Mouse (Mus musculus) limb, embryonic 15.5 days (tissue): ENCODE data around the gene Sec24c. TPM values are rescaled to one million over a fixed set of nuclear protein-coding genes. Genes with fewer than 3 reads are reported as not detected.
"Not testable (repeated sequence)": the region's sequence is repeated elsewhere in the genome, so short reads cannot be mapped to it uniquely, and the experiment has no call there.

Experiments
- ATAC-seq: fragments of 200-750 bp; cut with Nextera tagmentation; 2 replicates; pipeline ENCODE4 v1.8.0; 2017; ENCODE audit warnings: low read depth, moderate TSS enrichment; ENCODE audit not compliant: insufficient number of reproducible peaks, low FRiP score, low TSS enrichment
- H3K27ac ChIP-seq: fragments of 300-500 bp; sonication (generic); 2 replicates; pipeline ENCODE4 v1.5.1; 2015; ENCODE audit warnings: moderate library complexity, mild to moderate bottlenecking, inconsistent platforms
- H3K27me3 ChIP-seq: fragments of 300-500 bp; sonication (generic); 2 replicates; pipeline ENCODE4 v1.6.1; 2015; ENCODE audit warnings: inconsistent platforms
- H3K36me3 ChIP-seq: fragments of 300-500 bp; sonication (generic); 2 replicates; pipeline ENCODE4 v1.6.1; 2015; ENCODE audit warnings: inconsistent platforms
- H3K4me1 ChIP-seq: fragments of 300-500 bp; sonication (generic); 2 replicates; pipeline ENCODE4 v1.6.1; 2015; ENCODE audit warnings: inconsistent platforms
- H3K4me2 ChIP-seq: fragments of 300-500 bp; sonication (generic); 2 replicates; pipeline ENCODE4 v1.6.1; 2015; ENCODE audit warnings: mild to moderate bottlenecking, inconsistent platforms
- H3K4me3 ChIP-seq: fragments of 300-500 bp; sonication (generic); 2 replicates; pipeline ENCODE4 v1.5.1; 2015; ENCODE audit warnings: mild to moderate bottlenecking, inconsistent platforms
- H3K9ac ChIP-seq: fragments of 300-500 bp; sonication (generic); 2 replicates; pipeline ENCODE4 v1.6.1; 2015; ENCODE audit warnings: inconsistent platforms
- H3K9me3 ChIP-seq: fragments of 300-500 bp; sonication (generic); 2 replicates; pipeline ENCODE4 v1.6.1; 2016; ENCODE audit warnings: inconsistent platforms
- WGBS: fragments of 180-500 bp; shearing (Covaris S2); methylation state at CpG from one replicate; pipeline ENCODE4 v1.1.7; 2015; 5-methylcytosine and 5-hydroxymethylcytosine counted together
- polyA plus RNA-seq: library from polyadenylated mRNA; unstranded; fragments of >200 nt; fragmentation: Nextera tagmentation; extraction: Ambion mirVana; gene quantifications from 2 replicates; pipeline ENCODE4 v1.2.1, GENCODE M21; 2015

Sec24c gene
- 79.3 and 80.3 TPM in 2 replicates for polyA plus RNA-seq

DNA sequence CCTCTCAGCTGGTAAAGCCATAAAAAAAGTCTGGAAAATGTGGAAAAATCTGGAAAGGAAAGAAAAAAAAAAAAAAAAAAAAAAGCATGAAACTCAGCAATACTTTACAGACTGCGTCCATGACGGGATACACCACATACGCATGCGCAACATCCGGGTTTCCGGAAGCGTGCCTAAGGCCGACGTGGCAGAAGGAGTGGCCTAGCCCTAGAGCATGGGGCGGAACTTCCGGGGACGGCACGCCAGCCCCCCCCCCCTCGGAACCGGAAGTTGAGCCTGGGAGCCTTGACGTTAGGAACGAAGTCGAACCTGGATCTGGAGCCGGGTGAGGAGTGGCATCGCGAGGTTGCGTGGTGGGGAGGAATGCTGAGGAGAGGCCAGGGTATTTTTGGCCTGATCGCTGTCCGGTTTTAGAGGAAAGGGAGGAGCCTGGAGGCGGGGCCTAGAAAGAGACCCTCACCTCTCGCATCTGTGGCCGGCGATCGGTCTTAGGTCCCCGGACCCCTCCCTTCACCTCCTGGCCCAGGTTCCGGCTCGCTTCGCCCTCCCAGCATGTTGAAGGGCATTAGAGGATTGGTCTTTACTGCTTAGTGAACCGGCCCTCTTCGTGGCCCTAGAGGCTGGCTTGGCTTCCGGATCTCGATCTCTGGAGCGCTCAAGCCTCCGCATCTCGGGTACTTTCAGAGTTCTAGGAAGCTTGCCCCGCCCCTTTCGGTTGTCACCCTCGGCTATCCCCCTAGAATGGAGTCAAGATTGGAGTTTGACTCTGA, at the start of gene Sec24c:
TSS of gene Sec24c (plus strand) at position 245 of the 770 bp plus-strand sequence.
- Histone ChIP-seq H3K9ac (peak within 1 kb of the TSS; percentile 75), H3K9me3 (no peaks in the 10 kb centered on the region), H3K4me3 (peak within 1 kb of the TSS; percentile 82), H3K27ac (peak within 1 kb of the TSS; percentile 97), H3K36me3 (peaks cover 33% of the 10 kb centered on the region), H3K4me2 (peak within 1 kb of the TSS; percentile 59), H3K4me1 (peaks cover 9% of the 10 kb centered on the region), H3K27me3 (no peaks in the 10 kb centered on the region)
- under 1% methylated on average over 43 of the region's 43 CpGs for WGBS
- peak; percentile 95 for ATAC-seq

DNA sequence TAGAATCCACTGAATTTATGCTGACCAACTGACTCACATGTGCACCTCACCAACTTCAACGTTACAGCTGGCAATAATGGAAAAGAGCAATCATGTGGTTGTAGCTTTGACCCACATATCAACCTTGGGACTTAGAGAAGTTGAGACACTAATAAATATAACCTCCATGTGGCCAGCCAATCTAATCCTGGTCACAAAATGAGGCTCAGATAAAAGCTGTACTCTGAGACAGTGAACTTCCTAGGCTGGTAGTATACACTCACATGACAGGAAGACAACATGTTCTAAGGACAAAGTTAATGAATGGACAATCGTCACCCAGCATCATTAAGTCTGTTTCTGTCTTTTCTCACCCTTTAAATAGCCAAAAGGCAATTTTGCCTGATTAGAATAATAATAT, 47.7 kb upstream of the Sec24c start:
- no peak for ATAC-seq
- H3K4me2 ChIP-seq = no peak overlapping the region
- no peak overlapping the region for H3K27ac ChIP-seq
- H3K9me3 ChIP-seq = no peaks in the 10 kb centered on the region
- no peak overlapping the region for H3K9ac ChIP-seq
- 59% methylated on average over 2 of the region's 2 CpGs for WGBS
- no peak overlapping the region for H3K4me3 ChIP-seq
- no peaks in the 10 kb centered on the region for H3K36me3 ChIP-seq
- peaks cover 6% of the 10 kb centered on the region; the same call in 1 of the 2 replicates for H3K4me1 ChIP-seq
- no peaks in the 10 kb centered on the region for H3K27me3 ChIP-seq

DNA sequence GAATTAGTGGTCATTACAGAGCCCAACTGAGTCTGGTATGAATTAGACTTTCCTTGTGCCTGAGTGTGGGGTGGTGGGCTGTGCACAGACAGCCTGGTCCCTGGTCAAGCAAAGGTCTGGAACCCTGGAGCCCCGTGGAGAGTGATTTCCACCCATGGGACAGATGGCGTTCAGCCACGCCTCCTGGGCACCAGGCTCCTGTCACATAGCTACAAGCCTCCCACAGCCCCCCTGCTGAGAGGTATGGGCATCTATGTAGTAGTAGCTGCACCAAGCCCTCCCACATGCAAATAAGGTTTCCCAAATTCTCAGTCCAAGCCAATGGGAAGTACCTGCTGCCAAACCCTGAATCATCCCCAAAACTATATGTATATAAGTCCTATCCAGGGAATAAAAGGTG, 47.1 kb upstream of the Sec24c start:
- Histone ChIP-seq H3K27ac (no peak overlapping the region), H3K9me3 (no peaks in the 10 kb centered on the region), H3K36me3 (no peaks in the 10 kb centered on the region), H3K4me3 (no peak overlapping the region), H3K4me2 (no peak overlapping the region), H3K27me3 (no peaks in the 10 kb centered on the region), H3K9ac (no peak overlapping the region), H3K4me1 (peaks cover 6% of the 10 kb centered on the region; the same call in 1 of the 2 replicates)
- ATAC-seq = no peak
- WGBS = 51% methylated on average over 3 of the region's 3 CpGs

DNA sequence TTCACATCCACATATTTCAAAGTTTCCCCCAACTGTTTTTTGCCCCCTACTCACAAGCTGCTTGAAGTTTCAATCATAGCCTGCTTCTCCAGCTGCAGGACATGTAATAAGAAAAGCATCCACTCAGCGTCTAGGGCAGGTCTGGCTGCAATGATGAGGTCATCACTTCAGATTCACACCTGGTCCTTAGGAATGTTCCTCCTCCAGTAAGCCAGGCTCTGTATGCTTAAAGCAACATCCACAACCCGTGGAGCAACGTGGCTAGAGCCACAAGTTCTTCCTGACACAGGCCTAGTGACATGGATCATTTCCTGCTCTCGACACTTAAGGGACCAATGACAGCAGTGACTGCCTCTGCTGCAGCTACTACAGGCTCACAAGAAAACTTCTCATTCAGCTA, 42.9 kb upstream of the Sec24c start:
- H3K9me3 ChIP-seq = no peaks in the 10 kb centered on the region
- no peak overlapping the region for H3K9ac ChIP-seq
- no peaks in the 10 kb centered on the region for H3K4me1 ChIP-seq
- no peaks in the 10 kb centered on the region for H3K27me3 ChIP-seq
- 36% methylated on average over 4 of the region's 4 CpGs for WGBS
- no peak overlapping the region for H3K4me2 ChIP-seq
- ATAC-seq = no peak
- H3K4me3 ChIP-seq = no peak overlapping the region
- H3K27ac ChIP-seq = no peak overlapping the region
- H3K36me3 ChIP-seq = no peaks in the 10 kb centered on the region

DNA sequence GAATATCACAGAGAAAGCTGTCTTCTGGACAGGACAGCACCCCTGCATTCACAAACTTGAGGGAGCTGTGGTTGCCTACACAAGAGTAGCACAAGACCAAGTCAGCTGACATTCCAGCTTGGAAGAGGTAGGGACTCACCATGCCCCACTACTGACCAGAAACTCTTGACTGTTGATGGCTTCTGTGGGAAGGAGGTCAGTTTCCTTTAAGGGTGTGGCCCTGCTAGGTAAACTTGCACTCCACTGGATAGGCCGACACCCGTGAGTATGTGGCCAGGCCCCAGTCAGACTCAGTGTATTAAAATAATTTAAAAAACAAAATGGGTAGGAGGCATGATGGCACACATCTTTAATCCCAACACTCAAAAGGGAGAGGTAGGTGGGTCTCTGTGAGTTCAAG, 38.6 kb upstream of the Sec24c start:
- H3K4me2 ChIP-seq = no peak overlapping the region
- H3K9ac ChIP-seq = no peak overlapping the region
- H3K4me3 ChIP-seq = no peak overlapping the region
- H3K9me3 ChIP-seq = no peaks in the 10 kb centered on the region
- H3K4me1 ChIP-seq = peaks cover 5% of the 10 kb centered on the region
- no peaks in the 10 kb centered on the region for H3K27me3 ChIP-seq
- WGBS = 88% methylated on average over 2 of the region's 2 CpGs
- ATAC-seq = no peak
- H3K36me3 ChIP-seq = no peaks in the 10 kb centered on the region
- H3K27ac ChIP-seq = no peak overlapping the region

DNA sequence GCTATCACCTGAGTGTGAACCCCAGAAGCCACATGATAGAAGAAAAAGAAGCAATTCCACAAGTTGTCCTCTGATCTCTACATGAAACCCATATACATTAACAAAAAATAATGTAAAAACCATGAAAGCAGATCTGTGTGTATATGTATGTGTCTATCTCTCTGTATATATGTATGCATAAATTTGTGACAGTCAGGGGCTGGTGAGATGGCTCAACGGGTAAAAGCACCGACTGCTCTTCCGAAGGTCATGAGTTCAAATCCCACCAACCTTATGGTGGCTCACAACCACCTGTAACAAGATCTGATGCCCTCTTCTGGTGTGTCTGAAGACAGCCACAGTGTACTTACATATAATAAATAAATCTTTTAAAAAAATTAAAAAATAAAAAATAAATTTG, 37.1 kb upstream of the Sec24c start:
- H3K27ac ChIP-seq, H3K4me3 ChIP-seq, H3K9ac ChIP-seq, H3K27me3 ChIP-seq, ATAC-seq, H3K4me2 ChIP-seq, H3K9me3 ChIP-seq, H3K4me1 ChIP-seq, H3K36me3 ChIP-seq: not testable (repeated sequence)
- WGBS = 97% methylated on average over 3 of the region's 3 CpGs

DNA sequence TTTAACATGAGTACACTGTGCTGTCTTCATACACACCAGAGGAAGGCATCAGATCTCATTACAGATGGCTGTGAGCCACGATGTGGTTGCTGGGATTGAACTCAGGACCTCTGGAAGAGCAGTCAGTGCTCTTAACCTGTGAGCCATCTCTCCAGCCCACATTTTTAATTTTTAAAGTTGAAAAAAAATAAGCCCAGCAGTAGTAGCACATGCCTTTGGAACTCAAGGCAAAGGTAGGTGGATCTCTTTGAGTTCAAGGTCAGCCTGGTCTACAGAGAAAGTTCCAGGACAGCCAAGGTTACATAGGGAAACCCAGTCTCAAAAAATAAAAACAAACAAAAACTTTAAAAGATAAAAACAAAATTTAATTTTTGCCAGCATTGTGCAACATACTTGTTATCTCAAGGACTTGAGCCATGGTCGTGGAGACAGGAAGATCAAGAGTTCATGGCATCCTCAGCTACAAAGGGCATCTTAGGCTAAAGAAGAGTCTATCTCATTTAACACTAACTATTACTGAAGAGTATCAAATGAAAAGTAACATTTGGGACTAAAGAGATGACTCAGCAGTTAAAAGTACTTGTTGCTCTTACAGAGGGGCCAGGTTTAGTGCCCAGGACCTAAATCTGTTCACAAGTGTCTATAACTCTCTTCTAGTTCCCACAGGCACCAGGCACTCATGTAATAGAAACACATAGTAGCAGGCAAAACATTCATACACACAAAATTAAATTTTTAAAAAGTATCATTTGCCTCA, 36.1 kb upstream of the Sec24c start:
- no peaks in the 10 kb centered on the region for H3K36me3 ChIP-seq
- ATAC-seq = no peak
- WGBS = 79% methylated on average over 2 of the region's 2 CpGs

DNA sequence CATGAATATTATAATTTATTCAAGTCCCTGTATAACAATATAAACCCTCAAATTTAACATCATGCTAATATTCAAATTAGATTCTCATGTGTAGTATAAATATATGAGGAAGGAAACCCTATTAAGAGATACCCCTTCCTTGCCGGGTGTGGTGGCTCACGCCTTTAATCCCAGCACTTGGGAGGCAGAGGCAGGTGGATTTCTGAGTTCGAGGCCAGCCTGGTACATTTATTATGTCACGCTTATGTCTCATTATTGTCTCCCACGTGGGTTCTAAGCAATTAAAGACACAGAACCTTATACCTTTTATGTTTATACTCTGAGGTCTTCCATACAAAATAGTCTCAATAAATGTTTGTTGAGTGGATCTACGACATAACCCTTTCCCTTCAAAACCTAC, 35.4 kb upstream of the Sec24c start:
- Histone ChIP-seq H3K4me2 (no peak overlapping the region), H3K27me3 (no peaks in the 10 kb centered on the region), H3K9me3 (no peaks in the 10 kb centered on the region), H3K4me3 (no peak overlapping the region), H3K36me3 (no peaks in the 10 kb centered on the region), H3K9ac (no peak overlapping the region), H3K27ac (no peak overlapping the region), H3K4me1 (peaks cover 5% of the 10 kb centered on the region)
- no peak for ATAC-seq
- 89% methylated on average over 6 of the region's 6 CpGs for WGBS

More for the DNA sequence above, 36.1 kb upstream of the Sec24c start:
- Histone ChIP-seq H3K9me3 (no peaks in the 10 kb centered on the region), H3K27ac (no peak overlapping the region), H3K4me3 (no peak overlapping the region), H3K4me2 (no peak overlapping the region), H3K27me3 (no peaks in the 10 kb centered on the region), H3K4me1 (peaks cover 5% of the 10 kb centered on the region), H3K9ac (no peak overlapping the region)

DNA sequence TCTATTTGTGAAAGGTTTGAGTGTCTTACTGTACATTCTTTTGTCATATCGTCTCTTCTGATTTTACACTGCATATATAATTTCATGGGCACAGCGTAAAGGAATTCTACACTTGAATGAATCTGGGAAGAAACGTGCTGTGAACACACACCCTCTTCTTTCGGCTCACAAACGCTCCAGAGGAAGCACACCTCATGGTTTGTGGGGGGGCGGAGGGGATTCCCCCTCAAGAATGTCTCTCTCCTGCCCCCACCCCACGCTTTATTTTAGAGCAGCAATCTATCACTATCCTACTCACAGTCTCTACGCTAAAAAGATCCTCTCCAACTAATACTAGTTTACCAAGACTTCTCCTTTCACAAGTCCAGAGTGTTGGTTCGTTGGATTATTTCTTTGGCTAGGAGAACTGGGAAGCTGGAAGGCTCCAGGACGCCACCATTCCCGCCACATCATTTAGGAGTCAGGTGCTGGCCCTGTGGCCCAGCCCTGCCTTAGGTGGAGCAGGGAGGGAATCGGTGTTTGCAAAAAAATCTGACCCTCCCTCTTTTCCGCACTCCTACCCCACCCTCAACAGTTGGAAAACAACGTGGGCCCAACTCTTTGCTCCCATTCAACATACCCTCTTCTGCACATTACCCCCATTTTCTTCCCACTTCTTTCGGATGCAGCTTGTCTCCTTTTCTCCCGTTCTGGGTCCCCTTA, 34.0 kb upstream of the Sec24c start:
- peak overlapping the region; percentile 94 for H3K27ac ChIP-seq
- H3K36me3 ChIP-seq = no peaks in the 10 kb centered on the region
- peak overlapping the region; percentile 84 for H3K9ac ChIP-seq
- peak; percentile 26; the same call in 1 of the 2 replicates for ATAC-seq
- H3K9me3 ChIP-seq = no peaks in the 10 kb centered on the region
- H3K27me3 ChIP-seq = no peaks in the 10 kb centered on the region
- H3K4me2 ChIP-seq = peak overlapping the region; percentile 76
- peak overlapping the region; percentile 75 for H3K4me3 ChIP-seq
- H3K4me1 ChIP-seq = peaks cover 5% of the 10 kb centered on the region
- WGBS = 1% methylated on average over 16 of the region's 16 CpGs

DNA sequence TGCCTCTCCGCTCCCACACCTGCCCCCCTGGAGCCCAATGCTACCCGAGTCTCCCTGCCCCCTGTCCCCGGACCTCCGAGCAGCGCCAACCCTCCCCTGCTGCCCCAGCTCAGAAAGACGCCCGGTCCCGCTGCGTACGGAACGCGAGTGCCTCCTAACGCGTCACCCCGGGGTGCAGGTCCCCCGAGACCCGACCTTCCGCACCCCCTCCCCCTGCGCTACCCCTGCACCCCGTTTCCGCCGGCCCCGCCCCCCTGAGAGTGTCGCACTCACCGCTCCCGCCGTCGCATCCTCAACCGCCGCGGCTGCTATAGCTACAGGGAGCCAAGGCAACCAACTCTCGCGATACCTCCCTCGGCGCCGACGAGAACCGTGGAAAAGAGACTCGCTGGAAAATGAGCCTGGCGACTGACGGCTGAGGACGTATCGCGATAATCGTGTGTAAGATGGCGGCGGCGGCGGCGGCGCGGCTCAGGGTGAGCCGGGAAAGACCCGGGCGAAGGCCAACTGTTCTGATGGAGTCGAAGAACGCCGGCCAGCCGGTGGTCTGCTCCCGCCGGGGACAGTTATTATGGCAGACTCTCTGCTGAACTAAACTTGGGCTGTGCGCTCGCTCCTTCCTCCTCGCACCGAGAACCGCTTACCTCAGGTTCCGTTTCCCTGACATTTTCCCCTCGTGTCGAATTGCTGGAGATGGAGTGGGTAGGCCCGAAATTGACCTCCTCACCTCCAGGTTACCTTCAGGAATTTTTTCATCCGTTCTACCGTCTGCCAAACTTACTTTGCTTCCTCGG, 33.3 kb upstream of the Sec24c start, which contains the start of gene Usp54:
TSS of gene Usp54 (minus strand) at position 420 of the 794 bp plus-strand sequence.
- no peaks in the 10 kb centered on the region for H3K27me3 ChIP-seq
- H3K4me1 ChIP-seq = peaks cover 5% of the 10 kb centered on the region
- peak within 1 kb of the TSS; percentile 76 for H3K4me2 ChIP-seq
- under 1% methylated on average over 72 of the region's 73 CpGs for WGBS
- peak within 1 kb of the TSS; percentile 75 for H3K4me3 ChIP-seq
- no peaks in the 10 kb centered on the region for H3K36me3 ChIP-seq
- H3K27ac ChIP-seq = peak within 1 kb of the TSS; percentile 94
- H3K9me3 ChIP-seq = no peaks in the 10 kb centered on the region
- ATAC-seq = peak; percentile 89
- H3K9ac ChIP-seq = peak within 1 kb of the TSS; percentile 84

DNA sequence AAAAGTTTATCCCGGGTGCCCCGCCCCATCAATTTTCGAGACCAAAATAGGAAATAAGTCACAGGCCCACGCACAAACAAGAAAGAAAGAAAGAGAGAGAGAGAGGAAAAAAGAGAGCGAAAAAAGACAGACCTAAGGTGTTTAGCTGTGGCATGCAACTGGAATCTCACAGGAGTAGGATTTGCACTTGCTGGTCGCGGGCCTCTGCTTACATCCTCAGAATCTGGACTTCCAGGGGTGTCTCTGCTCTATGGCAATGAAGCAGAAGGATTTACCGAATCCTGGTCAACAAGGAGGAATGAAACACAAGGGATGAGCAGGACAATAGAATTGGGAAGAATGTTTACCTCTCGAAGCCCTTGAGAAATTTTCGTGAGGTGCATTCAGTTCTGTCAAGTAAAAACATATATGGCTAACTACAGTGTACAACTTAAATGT, 32.7 kb upstream of the Sec24c start:
- Histone ChIP-seq H3K9ac (peak overlapping the region; percentile 84), H3K27ac (peak overlapping the region; percentile 94), H3K9me3 (no peaks in the 10 kb centered on the region), H3K27me3 (no peaks in the 10 kb centered on the region), H3K4me3 (peak overlapping the region; percentile 75), H3K36me3 (no peaks in the 10 kb centered on the region), H3K4me1 (peaks cover 5% of the 10 kb centered on the region), H3K4me2 (peak overlapping the region; percentile 48)
- ATAC-seq = no peak
- WGBS = 18% methylated on average over 10 of the region's 10 CpGs
